12 mouse cellular contexts compared by ENCODE assay signal in genomic region chr2:130408194-130408593, GRCm38 (mm10). TPM values are rescaled to one million over a fixed set of nuclear protein-coding genes. Genes with fewer than 3 reads are reported as not detected.
DNase-seq lines count a peak whose midpoint lies in the region; ATAC-seq and TF ChIP-seq lines count a peak whose summit lies in the region.
"Had no signal": no experiment of that assay in that cellular context is flagged by ENCODE, and none has a peak within 500 bp of the region (broad histone marks: within the 10 kb centered on the region; RNA-seq: fewer than 3 reads in every experiment).

No protein-coding gene starts in this region.

- no peak for TF ChIP-seq EP300 in stomach, postnatal 0 days (optimal IDR thresholded peaks at IDR 0.05)

- H3K9ac ChIP-seq in midbrain, embryonic 16.5 days (ENCODE audit: low read depth, low read length) = no peak overlapping the region
- no peak overlapping the region for H3K9ac ChIP-seq in embryonic facial prominence, embryonic 12.5 days
- H3K9ac ChIP-seq in intestine, embryonic 15.5 days = no peak overlapping the region
- H3K9ac ChIP-seq in stomach, postnatal 0 days (ENCODE audit: low read length) = no peak overlapping the region
- H3K9ac ChIP-seq: heart, embryonic 12.5 days; liver, embryonic 14.5 days had no signal

- no peak overlapping the region for H3K27ac ChIP-seq in midbrain, embryonic 10.5 days (replicated peaks)
- no peak overlapping the region for H3K27ac ChIP-seq in midbrain, embryonic 16.5 days (ENCODE audit: low read length)
- peak overlapping the region; percentile 58; the same call in 1 of the 2 replicates for H3K27ac ChIP-seq in embryonic facial prominence, embryonic 12.5 days
- H3K27ac ChIP-seq in intestine, embryonic 15.5 days = no peak overlapping the region
- H3K27ac ChIP-seq in stomach, postnatal 0 days (replicated peaks) = no peak overlapping the region
- H3K27ac ChIP-seq: liver, embryonic 14.5 days had no signal

- peaks cover 13% of the 10 kb centered on the region for H3K4me1 ChIP-seq in midbrain, embryonic 10.5 days
- no peaks in the 10 kb centered on the region for H3K4me1 ChIP-seq in midbrain, embryonic 16.5 days (ENCODE audit: control insufficient read depth, insufficient read depth, low read length)
- peaks cover 14% of the 10 kb centered on the region for H3K4me1 ChIP-seq in embryonic facial prominence, embryonic 12.5 days
- H3K4me1 ChIP-seq in intestine, embryonic 15.5 days (replicated peaks) = no peaks in the 10 kb centered on the region
- H3K4me1 ChIP-seq in stomach, postnatal 0 days (replicated peaks; ENCODE audit: control insufficient read depth, insufficient read depth) = no peaks in the 10 kb centered on the region

- no peak; the same call in 1 of the 2 replicates for TF ChIP-seq CTCF in stomach, postnatal 0 days (IDR thresholded peaks at IDR 0.05; ENCODE audit: low read depth)

- H3K4me2 ChIP-seq in midbrain, embryonic 16.5 days (ENCODE audit: low read length) = no peak overlapping the region
- H3K4me2 ChIP-seq in embryonic facial prominence, embryonic 12.5 days (replicated peaks) = no peak overlapping the region
- no peak overlapping the region for H3K4me2 ChIP-seq in intestine, embryonic 15.5 days (replicated peaks)
- H3K4me2 ChIP-seq in stomach, postnatal 0 days (replicated peaks; ENCODE audit: low read depth) = no peak overlapping the region
- H3K4me2 ChIP-seq: heart, embryonic 12.5 days had no signal

- DNase-seq in midbrain, embryonic 10.5 days (ENCODE audit: low spot score) = peak; percentile 51
- DNase-seq in stomach, postnatal 0 days (ENCODE audit: low spot score) = no peak
- no peak for DNase-seq in left cerebral cortex, adult 8-10 months (ENCODE audit: low spot score in 2 of 2)
- DNase-seq in urinary bladder, postnatal 36 days (ENCODE audit: low spot score in 2 of 2) = no peak
- DNase-seq: kidney, postnatal 25 days; thymus, postnatal 4 days had no signal

- 22% methylated on average over 6 of the region's 6 CpGs for WGBS in midbrain, embryonic 10.5 days
- WGBS in midbrain, embryonic 16.5 days = 11% methylated on average over 6 of the region's 6 CpGs
- whole genome bisulfite sequencing in embryonic facial prominence, embryonic 12.5 days = 9% methylated on average over 6 of the region's 6 CpGs
- 21% methylated on average over 6 of the region's 6 CpGs for WGBS in intestine, embryonic 15.5 days
- 14% methylated on average over 6 of the region's 6 CpGs for WGBS in stomach, postnatal 0 days

- no peak overlapping the region for H3K4me3 ChIP-seq in midbrain, embryonic 10.5 days
- no peak overlapping the region for H3K4me3 ChIP-seq in midbrain, embryonic 16.5 days (ENCODE audit: low read depth, low read length)
- H3K4me3 ChIP-seq in embryonic facial prominence, embryonic 12.5 days = no peak overlapping the region
- H3K4me3 ChIP-seq in intestine, embryonic 15.5 days (replicated peaks) = no peak overlapping the region
- no peak overlapping the region for H3K4me3 ChIP-seq in stomach, postnatal 0 days (ENCODE audit: low read depth, low read length)
- H3K4me3 ChIP-seq: heart, embryonic 12.5 days; myocyte had no signal

- no peaks in the 10 kb centered on the region for H3K9me3 ChIP-seq in midbrain, embryonic 10.5 days (replicated peaks)
- no peaks in the 10 kb centered on the region for H3K9me3 ChIP-seq in midbrain, embryonic 16.5 days (replicated peaks; ENCODE audit: control insufficient read depth, low read length, poor library complexity, severe bottlenecking)
- no peaks in the 10 kb centered on the region for H3K9me3 ChIP-seq in embryonic facial prominence, embryonic 12.5 days
- no peaks in the 10 kb centered on the region for H3K9me3 ChIP-seq in intestine, embryonic 15.5 days
- no peaks in the 10 kb centered on the region for H3K9me3 ChIP-seq in stomach, postnatal 0 days (ENCODE audit: control insufficient read depth, low read length)
- H3K9me3 ChIP-seq: heart, embryonic 12.5 days had no signal

- ATAC-seq in midbrain, embryonic 16.5 days = no peak
- ATAC-seq in embryonic facial prominence, embryonic 12.5 days (ENCODE audit: insufficient number of reproducible peaks, insufficient read depth, low FRiP score, low TSS enrichment) = 0 out of 2 replicates have a peak, but pooled peaks have one; percentile 29
- 0 out of 2 replicates have a peak, but pooled peaks have one; percentile 25 for ATAC-seq in intestine, embryonic 15.5 days
- peak; percentile 43; the same call in 1 of the 2 replicates for ATAC-seq in stomach, postnatal 0 days (ENCODE audit: low FRiP score, low TSS enrichment)

- 0 out of 2 replicates have a peak, but pooled peaks cover 2% of the 10 kb centered on the region for H3K27me3 ChIP-seq in midbrain, embryonic 10.5 days (ENCODE audit: low read depth, poor library complexity, severe bottlenecking)
- no peaks in the 10 kb centered on the region for H3K27me3 ChIP-seq in midbrain, embryonic 16.5 days (ENCODE audit: control insufficient read depth, insufficient read depth, low read depth, low read length)
- H3K27me3 ChIP-seq in embryonic facial prominence, embryonic 12.5 days = no peaks in the 10 kb centered on the region
- H3K27me3 ChIP-seq in intestine, embryonic 15.5 days (replicated peaks) = no peaks in the 10 kb centered on the region
- H3K27me3 ChIP-seq in stomach, postnatal 0 days (ENCODE audit: control insufficient read depth, insufficient read depth, low read length) = no peaks in the 10 kb centered on the region

- H3K36me3 ChIP-seq in midbrain, embryonic 10.5 days = no peaks in the 10 kb centered on the region
- H3K36me3 ChIP-seq in midbrain, embryonic 16.5 days (ENCODE audit: control insufficient read depth, insufficient read depth, low read length) = no peaks in the 10 kb centered on the region
- no peaks in the 10 kb centered on the region for H3K36me3 ChIP-seq in embryonic facial prominence, embryonic 12.5 days
- no peaks in the 10 kb centered on the region for H3K36me3 ChIP-seq in intestine, embryonic 15.5 days
- H3K36me3 ChIP-seq in stomach, postnatal 0 days (ENCODE audit: control insufficient read depth, insufficient read depth, low read length) = no peaks in the 10 kb centered on the region
- H3K36me3 ChIP-seq: heart, embryonic 12.5 days had no signal

RNA-seq across cellular contexts. Expression of gene Tmem239, which starts 1.9 kb away (rescaled TPM):
- polyA plus RNA-seq in midbrain, embryonic 10.5 days (2016; fragmentation: Nextera tagmentation; extraction: Ambion mirVana) = 0.12 TPM in 1 of 2 replicates, not detected in the other
- polyA plus RNA-seq in midbrain, embryonic 16.5 days (2015; fragmentation: Nextera tagmentation; extraction: Ambion mirVana) = 0.21 TPM in 1 of 2 replicates, not detected in the other
- 0.20 TPM in 1 of 2 replicates, not detected in the other for polyA plus RNA-seq in embryonic facial prominence, embryonic 12.5 days (2016; fragmentation: Nextera tagmentation; extraction: Ambion mirVana)
- not detected in 2 replicates for polyA plus RNA-seq in intestine, embryonic 15.5 days (2015; fragmentation: Nextera tagmentation; extraction: Ambion mirVana)
- polyA plus RNA-seq in stomach, postnatal 0 days (2015; fragmentation: Nextera tagmentation; extraction: Ambion mirVana) = not detected in 2 replicates
- total RNA-seq in left cerebral cortex, adult 8-10 months (2022) = not detected
- polyA plus RNA-seq: heart, embryonic 12.5 days; liver, embryonic 14.5 days; myocyte had no signal

RNA-seq across cellular contexts. Expression of gene 1700020A23Rik, which starts 3.1 kb away (rescaled TPM):
- polyA plus RNA-seq in midbrain, embryonic 10.5 days (2016; fragmentation: Nextera tagmentation; extraction: Ambion mirVana) = 0.40 TPM in 1 of 2 replicates, not detected in the other
- 0.51 TPM in 1 of 2 replicates, not detected in the other for polyA plus RNA-seq in midbrain, embryonic 16.5 days (2015; fragmentation: Nextera tagmentation; extraction: Ambion mirVana)
- 0.60 TPM in 1 of 2 replicates, not detected in the other for polyA plus RNA-seq in embryonic facial prominence, embryonic 12.5 days (2016; fragmentation: Nextera tagmentation; extraction: Ambion mirVana)
- polyA plus RNA-seq in intestine, embryonic 15.5 days (2015; fragmentation: Nextera tagmentation; extraction: Ambion mirVana) = not detected in 2 replicates
- polyA plus RNA-seq in stomach, postnatal 0 days (2015; fragmentation: Nextera tagmentation; extraction: Ambion mirVana) = not detected in 2 replicates
- not detected for total RNA-seq in left cerebral cortex, adult 8-10 months (2022)
- polyA plus RNA-seq: heart, embryonic 12.5 days; liver, embryonic 14.5 days; myocyte had no signal

RNA-seq across cellular contexts. Expression of gene Gm28372, which starts 3.2 kb away (rescaled TPM):
- polyA plus RNA-seq in midbrain, embryonic 10.5 days (2016; fragmentation: Nextera tagmentation; extraction: Ambion mirVana) = not detected in 2 replicates
- 0.14 TPM in 1 of 2 replicates, not detected in the other for polyA plus RNA-seq in midbrain, embryonic 16.5 days (2015; fragmentation: Nextera tagmentation; extraction: Ambion mirVana)
- polyA plus RNA-seq in embryonic facial prominence, embryonic 12.5 days (2016; fragmentation: Nextera tagmentation; extraction: Ambion mirVana) = 0.15 TPM in 1 of 2 replicates, not detected in the other
- 0.13 TPM in 1 of 2 replicates, not detected in the other for polyA plus RNA-seq in intestine, embryonic 15.5 days (2015; fragmentation: Nextera tagmentation; extraction: Ambion mirVana)
- polyA plus RNA-seq in stomach, postnatal 0 days (2015; fragmentation: Nextera tagmentation; extraction: Ambion mirVana) = not detected in 2 replicates
- total RNA-seq in left cerebral cortex, adult 8-10 months (2022) = not detected
- polyA plus RNA-seq: liver, embryonic 14.5 days had no signal

RNA-seq across cellular contexts. Expression of gene Cpxm1, which starts 10.8 kb away (rescaled TPM):
- 40.7 and 47.3 TPM in 2 replicates for polyA plus RNA-seq in midbrain, embryonic 10.5 days (2016; fragmentation: Nextera tagmentation; extraction: Ambion mirVana)
- polyA plus RNA-seq in midbrain, embryonic 16.5 days (2015; fragmentation: Nextera tagmentation; extraction: Ambion mirVana) = 20.7 and 26.2 TPM in 2 replicates
- 98.0 and 106 TPM in 2 replicates for polyA plus RNA-seq in embryonic facial prominence, embryonic 12.5 days (2016; fragmentation: Nextera tagmentation; extraction: Ambion mirVana)
- 36.1 and 36.3 TPM in 2 replicates for polyA plus RNA-seq in intestine, embryonic 15.5 days (2015; fragmentation: Nextera tagmentation; extraction: Ambion mirVana)
- 14.6 and 19.1 TPM in 2 replicates for polyA plus RNA-seq in stomach, postnatal 0 days (2015; fragmentation: Nextera tagmentation; extraction: Ambion mirVana)
- 1 to 10 TPM; 6.9 to 9.2 (median 7.9) TPM for total RNA-seq in left cerebral cortex, adult 8-10 months (2022)

RNA-seq across cellular contexts. Expression of gene Vps16, which starts 15.9 kb away (rescaled TPM):
- polyA plus RNA-seq in midbrain, embryonic 10.5 days (2016; fragmentation: Nextera tagmentation; extraction: Ambion mirVana) = 117 and 126 TPM in 2 replicates
- 99.2 and 110 TPM in 2 replicates for polyA plus RNA-seq in midbrain, embryonic 16.5 days (2015; fragmentation: Nextera tagmentation; extraction: Ambion mirVana)
- 119 and 122 TPM in 2 replicates for polyA plus RNA-seq in embryonic facial prominence, embryonic 12.5 days (2016; fragmentation: Nextera tagmentation; extraction: Ambion mirVana)
- 74.3 and 76.7 TPM in 2 replicates for polyA plus RNA-seq in intestine, embryonic 15.5 days (2015; fragmentation: Nextera tagmentation; extraction: Ambion mirVana)
- polyA plus RNA-seq in stomach, postnatal 0 days (2015; fragmentation: Nextera tagmentation; extraction: Ambion mirVana) = 37.0 and 38.9 TPM in 2 replicates
- total RNA-seq in left cerebral cortex, adult 8-10 months (2022) = 10 to 100 TPM; 67.2 to 90.4 (median 76.7) TPM
